Mouse (Mus musculus): ENCODE results near the gene Calcoco1.

GRCm38 (mm10) chr15:102761745-102762378, 39.9 kb upstream of the Calcoco1 start:
- TF ChIP-seq POLR2A (IDR thresholded peaks at IDR 0.05; ENCODE audit: control insufficient read depth, low read depth, low read length) = no peak
- TF ChIP-seq CTCF (IDR thresholded peaks at IDR 0.05; ENCODE audit: control insufficient read depth, insufficient read depth, insufficient replicate concordance, low read depth, low read length) = peak; percentile 63; the same call in 1 of the 2 replicates
